Mouse (Mus musculus): ENCODE results near the gene Maf.

DNA sequence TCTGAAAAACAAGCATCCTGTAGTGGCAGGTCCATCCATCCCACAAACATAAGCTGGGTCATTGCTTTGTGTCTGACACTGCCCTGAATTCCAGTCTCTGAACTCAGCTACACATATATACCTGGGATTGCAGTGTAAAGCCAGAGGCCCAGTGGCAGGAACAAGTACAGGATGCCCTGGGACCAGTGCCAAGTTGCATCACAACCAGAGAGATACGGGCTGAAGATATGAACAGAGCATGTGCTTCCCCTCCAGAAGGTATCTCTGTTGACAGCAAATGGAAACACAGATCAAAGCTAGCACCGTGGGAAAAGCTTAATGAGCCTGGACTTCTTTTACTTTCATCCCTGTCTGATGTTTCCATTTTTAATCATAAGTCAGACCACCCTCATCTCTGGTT is 38.1 kb upstream of the Maf start:
- TF ChIP-seq GATA1 (IDR thresholded peaks at IDR 0.05; ENCODE audit: low read length) (no peak), TAL1 (IDR thresholded peaks at IDR 0.05; ENCODE audit: low read length) (no peak)

Measured in erythroblast, embryonic 14.5 days (primary cell).